Mouse (Mus musculus) lung, postnatal 0 days (tissue): ENCODE results near the gene Cep89. TPM values are rescaled to one million over a fixed set of nuclear protein-coding genes. Genes with fewer than 3 reads are reported as not detected.

ENCODE experiments used
- ATAC-seq: fragments of 200-750 bp; cut with Nextera tagmentation; 2 replicates; pipeline ENCODE4 v1.8.0; 2017; ENCODE audit warnings: moderate library complexity
- DNase-seq: peaks from one replicate; pipeline ENCODE4 v3.0.0-alpha.2; 2016; ENCODE audit warnings: low spot score
- H3K27ac ChIP-seq: fragments of 300-500 bp; sonication (generic); 2 replicates; pipeline ENCODE4 v1.5.1; 2014; ENCODE audit warnings: antibody characterized with exemption, mild to moderate bottlenecking, low read length, mixed read lengths
- H3K27me3 ChIP-seq: fragments of 300-500 bp; sonication (generic); replicated peaks from 2 replicates; pipeline ENCODE4 v1.6.1; 2014; ENCODE audit warnings: low read length, mixed read lengths; ENCODE audit not compliant: insufficient read depth
- H3K36me3 ChIP-seq: fragments of 300-500 bp; sonication (generic); 2 replicates; pipeline ENCODE4 v1.6.1; 2014; ENCODE audit warnings: low read length, mixed read lengths; ENCODE audit not compliant: insufficient read depth
- H3K4me1 ChIP-seq: fragments of 300-500 bp; sonication (generic); 2 replicates; pipeline ENCODE4 v1.6.1; 2014; ENCODE audit warnings: antibody characterized with exemption, low read depth, low read length, mixed read lengths; ENCODE audit not compliant: insufficient read depth
- H3K4me2 ChIP-seq: fragments of 300-500 bp; sonication (generic); replicated peaks from 2 replicates; pipeline ENCODE4 v1.6.1; 2014; ENCODE audit warnings: low read depth, mild to moderate bottlenecking, low read length, moderate library complexity, mixed read lengths
- H3K4me3 ChIP-seq: fragments of 300-500 bp; sonication (generic); 2 replicates; pipeline ENCODE4 v1.5.1; 2014; ENCODE audit warnings: low read depth, low read length
- H3K9ac ChIP-seq: fragments of 300-500 bp; sonication (generic); replicated peaks from 2 replicates; pipeline ENCODE4 v1.6.1; 2014; ENCODE audit warnings: low read depth, mild to moderate bottlenecking
- H3K9me3 ChIP-seq: fragments of 300-500 bp; sonication (generic); 2 replicates; pipeline ENCODE4 v1.6.1; 2016; ENCODE audit warnings: low read length, mixed read lengths
- CTCF ChIP-seq: IDR thresholded peaks from 2 replicates; pipeline ENCODE4 v1.5.1; 2016; ENCODE audit warnings: antibody characterized with exemption, mild to moderate bottlenecking
- EP300 ChIP-seq: IDR thresholded peaks from 2 replicates; pipeline ENCODE4 v1.6.1; 2016; ENCODE audit warnings: antibody characterized with exemption, mild to moderate bottlenecking, control low read depth
- WGBS: fragments of 180-500 bp; shearing (Covaris S2); extraction: QIAGEN DNeasy Blood & Tissue Kit; methylation state at CpG from one replicate; pipeline ENCODE4 v1.1.7; 2014; 5-methylcytosine and 5-hydroxymethylcytosine counted together
- polyA plus RNA-seq: library from polyadenylated mRNA; unstranded; fragments of >200 nt; fragmentation: Nextera tagmentation; extraction: Ambion mirVana; gene quantifications from 2 replicates; pipeline ENCODE4 v1.2.1, GENCODE M21; 2015

Gene Cep89
- polyA plus RNA-seq, 1 experiment from 2014 or later, result 10.7 TPM

- Histone ChIP-seq H3K4me3 (no peak overlapping the region), H3K27me3 (no peaks in the 10 kb centered on the region), H3K9ac (no peak overlapping the region), H3K4me1 (no peaks in the 10 kb centered on the region), H3K27ac (no peak overlapping the region), H3K4me2 (no peak overlapping the region), H3K36me3 (no peaks in the 10 kb centered on the region), H3K9me3 (no peaks in the 10 kb centered on the region)
- WGBS, result 75% methylated on average over 14 of the region's 14 CpGs
- no peak for DNase-seq
- no peak for ATAC-seq
- TF ChIP-seq EP300, result no peak
- TF ChIP-seq CTCF, result no peak
Observed at GRCm38 (mm10) chr7:35371096-35371495, 25.7 kb upstream of the Cep89 start.

- Histone ChIP-seq H3K36me3 (no peaks in the 10 kb centered on the region), H3K27me3 (no peaks in the 10 kb centered on the region), H3K4me3 (no peak overlapping the region), H3K4me2 (no peak overlapping the region), H3K4me1 (no peaks in the 10 kb centered on the region), H3K27ac (no peak overlapping the region), H3K9me3 (no peaks in the 10 kb centered on the region), H3K9ac (no peak overlapping the region)
- WGBS, result 71% methylated on average over 14 of the region's 14 CpGs
- TF ChIP-seq EP300, result no peak
- TF ChIP-seq CTCF, result no peak
- no peak for DNase-seq
- ATAC-seq, result peak; percentile 33; the same call in 1 of the 2 replicates
Observed at GRCm38 (mm10) chr7:35372483-35373017, 24.3 kb upstream of the Cep89 start.

- Histone ChIP-seq H3K27me3 (no peaks in the 10 kb centered on the region), H3K36me3 (no peaks in the 10 kb centered on the region), H3K9ac (no peak overlapping the region), H3K4me3 (no peak overlapping the region), H3K4me2 (no peak overlapping the region), H3K4me1 (no peaks in the 10 kb centered on the region), H3K9me3 (no peaks in the 10 kb centered on the region), H3K27ac (no peak overlapping the region)
- ATAC-seq (peak; percentile 63), DNase-seq (no peak)
- TF ChIP-seq EP300 (no peak), CTCF (0 out of 2 replicates have a peak, but pooled peaks have one; percentile 2)
- 61% methylated on average over 16 of the region's 16 CpGs for WGBS
Observed at GRCm38 (mm10) chr7:35373146-35373989, 23.5 kb upstream of the Cep89 start.

GRCm38 (mm10) chr7:35374265-35374664, 22.6 kb upstream of the Cep89 start:
- Histone ChIP-seq H3K9me3 (no peaks in the 10 kb centered on the region), H3K4me1 (no peaks in the 10 kb centered on the region), H3K4me3 (no peak overlapping the region), H3K27ac (no peak overlapping the region), H3K4me2 (no peak overlapping the region), H3K36me3 (no peaks in the 10 kb centered on the region), H3K9ac (no peak overlapping the region), H3K27me3 (no peaks in the 10 kb centered on the region)
- no peak for TF ChIP-seq EP300
- no peak for TF ChIP-seq CTCF
- DNase-seq (no peak), ATAC-seq (no peak)
- 76% methylated on average over 7 of the region's 7 CpGs for WGBS

GRCm38 (mm10) chr7:35376623-35377022, 20.2 kb upstream of the Cep89 start:
- H3K9ac ChIP-seq, result no peak overlapping the region
- H3K27me3 ChIP-seq, result no peaks in the 10 kb centered on the region
- H3K4me1 ChIP-seq, result no peaks in the 10 kb centered on the region
- H3K27ac ChIP-seq, result no peak overlapping the region
- no peak overlapping the region for H3K4me2 ChIP-seq
- DNase-seq (no peak), ATAC-seq (no peak)
- no peak for TF ChIP-seq CTCF
- no peak for TF ChIP-seq EP300
- no peaks in the 10 kb centered on the region for H3K9me3 ChIP-seq
- WGBS, result 71% methylated on average over 9 of the region's 9 CpGs
- H3K4me3 ChIP-seq, result no peak overlapping the region
- H3K36me3 ChIP-seq, result no peaks in the 10 kb centered on the region

- DNase-seq, result no peak
- Histone ChIP-seq H3K27ac (no peak overlapping the region), H3K27me3 (no peaks in the 10 kb centered on the region), H3K9me3 (no peaks in the 10 kb centered on the region), H3K36me3 (no peaks in the 10 kb centered on the region), H3K4me1 (no peaks in the 10 kb centered on the region), H3K4me3 (no peak overlapping the region), H3K9ac (no peak overlapping the region), H3K4me2 (0 out of 2 replicates have a peak overlapping the region, but pooled peaks have one; percentile 8)
- TF ChIP-seq EP300 (no peak), CTCF (no peak)
- 41% methylated on average over 16 of the region's 16 CpGs for WGBS
- ATAC-seq, result peak; percentile 52; the same call in 1 of the 2 replicates
Observed at GRCm38 (mm10) chr7:35379492-35380119, 17.2 kb upstream of the Cep89 start.
